Mouse (Mus musculus): ENCODE measurements around the gene Ccer2. TPM values are rescaled to one million over a fixed set of nuclear protein-coding genes. Genes with fewer than 3 reads are reported as not detected.

The Ccer2 gene
- polyA plus RNA-seq, 1 experiment = not detected

- Histone ChIP-seq H3K4me3 (ENCODE audit: insufficient read depth, poor library complexity, severe bottlenecking) (no peak overlapping the region), H3ac (ENCODE audit: control insufficient read depth, insufficient read length, low read depth) (no peak overlapping the region), H3K27me3 (ENCODE audit: control insufficient read depth, insufficient read depth, insufficient read length) (no peaks in the 10 kb centered on the region), H3K36me3 (ENCODE audit: control insufficient read depth, insufficient read depth) (no peaks in the 10 kb centered on the region), H3K79me3 (ENCODE audit: low read depth) (peaks cover 4% of the 10 kb centered on the region), H3K79me2 (ENCODE audit: control insufficient read depth, insufficient read depth) (peaks cover 32% of the 10 kb centered on the region)
- TF ChIP-seq USF1 (IDR thresholded peaks at IDR 0.05; ENCODE audit: low read depth) = no peak
- no peak for TF ChIP-seq MAX (IDR thresholded peaks at IDR 0.05)
- TF ChIP-seq CTCF (IDR thresholded peaks at IDR 0.05; ENCODE audit: control insufficient read depth, insufficient read depth, insufficient read length) = no peak
- no peak for TF ChIP-seq CEBPB (IDR thresholded peaks at IDR 0.05; ENCODE audit: low read depth)
- TF ChIP-seq MYOD1 (IDR thresholded peaks at IDR 0.05; ENCODE audit: control insufficient read depth, insufficient read length, low read depth) = no peak
- TF ChIP-seq MYOG (IDR thresholded peaks at IDR 0.05; ENCODE audit: control insufficient read depth, extremely low read depth, insufficient read length) = no peak
- no peak for TF ChIP-seq FOSL1 (IDR thresholded peaks at IDR 0.05; ENCODE audit: insufficient read depth, low read length, poor library complexity, severe bottlenecking)
These were observed 13.5 kb downstream of the Ccer2 start for GRCm38 (mm10) chr7:28769414-28769958.

GRCm38 (mm10) chr7:28770309-28770708 lies 14.3 kb downstream of the Ccer2 start:
- Histone ChIP-seq H3K36me3 (ENCODE audit: control insufficient read depth, insufficient read depth) (no peaks in the 10 kb centered on the region), H3K79me3 (ENCODE audit: low read depth) (peaks cover 4% of the 10 kb centered on the region)

GRCm38 (mm10) chr7:28771867-28772266 lies 15.9 kb downstream of the Ccer2 start:
- no peak for TF ChIP-seq MAX (IDR thresholded peaks at IDR 0.05)
- TF ChIP-seq CEBPB (IDR thresholded peaks at IDR 0.05; ENCODE audit: low read depth) = no peak
- no peak for TF ChIP-seq MYOD1 (IDR thresholded peaks at IDR 0.05; ENCODE audit: control insufficient read depth, insufficient read length, low read depth)
- no peak for TF ChIP-seq FOSL1 (IDR thresholded peaks at IDR 0.05; ENCODE audit: insufficient read depth, low read length, poor library complexity, severe bottlenecking)
- no peak for TF ChIP-seq USF1 (IDR thresholded peaks at IDR 0.05; ENCODE audit: low read depth)
- Histone ChIP-seq H3K27me3 (ENCODE audit: control insufficient read depth, insufficient read depth, insufficient read length) (no peaks in the 10 kb centered on the region), H3K79me3 (ENCODE audit: low read depth) (no peaks in the 10 kb centered on the region), H3K79me2 (ENCODE audit: control insufficient read depth, insufficient read depth) (peaks cover 14% of the 10 kb centered on the region), H3ac (ENCODE audit: control insufficient read depth, insufficient read length, low read depth) (no peak overlapping the region), H3K36me3 (ENCODE audit: control insufficient read depth, insufficient read depth) (no peaks in the 10 kb centered on the region), H3K4me3 (ENCODE audit: insufficient read depth, poor library complexity, severe bottlenecking) (no peak overlapping the region)

More at GRCm38 (mm10) chr7:28770309-28770708, 14.3 kb downstream of the Ccer2 start:
- Histone ChIP-seq H3K27me3 (ENCODE audit: control insufficient read depth, insufficient read depth, insufficient read length) (no peaks in the 10 kb centered on the region), H3K79me2 (ENCODE audit: control insufficient read depth, insufficient read depth) (peaks cover 24% of the 10 kb centered on the region), H3ac (ENCODE audit: control insufficient read depth, insufficient read length, low read depth) (no peak overlapping the region), H3K4me3 (ENCODE audit: insufficient read depth, poor library complexity, severe bottlenecking) (no peak overlapping the region)
- TF ChIP-seq FOSL1 (IDR thresholded peaks at IDR 0.05; ENCODE audit: insufficient read depth, low read length, poor library complexity, severe bottlenecking) (no peak), MYOG (IDR thresholded peaks at IDR 0.05; ENCODE audit: control insufficient read depth, extremely low read depth, insufficient read length) (no peak), USF1 (IDR thresholded peaks at IDR 0.05; ENCODE audit: low read depth) (no peak)

GRCm38 (mm10) chr7:28773163-28773562 lies 17.2 kb downstream of the Ccer2 start:
- H3K36me3 ChIP-seq (ENCODE audit: control insufficient read depth, insufficient read depth) = no peaks in the 10 kb centered on the region
- H3K27me3 ChIP-seq (ENCODE audit: control insufficient read depth, insufficient read depth, insufficient read length) = no peaks in the 10 kb centered on the region
- peaks cover 1% of the 10 kb centered on the region for H3K79me2 ChIP-seq (ENCODE audit: control insufficient read depth, insufficient read depth)
- H3K79me3 ChIP-seq (ENCODE audit: low read depth) = no peaks in the 10 kb centered on the region
- TF ChIP-seq MAX (IDR thresholded peaks at IDR 0.05) (no peak), USF1 (IDR thresholded peaks at IDR 0.05; ENCODE audit: low read depth) (no peak), MYOG (IDR thresholded peaks at IDR 0.05; ENCODE audit: control insufficient read depth, extremely low read depth, insufficient read length) (no peak), MYOD1 (IDR thresholded peaks at IDR 0.05; ENCODE audit: control insufficient read depth, insufficient read length, low read depth) (no peak), FOSL1 (IDR thresholded peaks at IDR 0.05; ENCODE audit: insufficient read depth, low read length, poor library complexity, severe bottlenecking) (no peak)
- no peak overlapping the region for H3K4me3 ChIP-seq (ENCODE audit: insufficient read depth, poor library complexity, severe bottlenecking)
- no peak overlapping the region for H3ac ChIP-seq (ENCODE audit: control insufficient read depth, insufficient read length, low read depth)

- Histone ChIP-seq H3K4me3 (ENCODE audit: insufficient read depth, poor library complexity, severe bottlenecking) (no peak overlapping the region), H3K79me3 (ENCODE audit: low read depth) (no peaks in the 10 kb centered on the region), H3K36me3 (ENCODE audit: control insufficient read depth, insufficient read depth) (no peaks in the 10 kb centered on the region), H3K27me3 (ENCODE audit: control insufficient read depth, insufficient read depth, insufficient read length) (no peaks in the 10 kb centered on the region), H3K79me2 (ENCODE audit: control insufficient read depth, insufficient read depth) (no peaks in the 10 kb centered on the region), H3ac (ENCODE audit: control insufficient read depth, insufficient read length, low read depth) (no peak overlapping the region)
- TF ChIP-seq MAX (IDR thresholded peaks at IDR 0.05) = no peak
- no peak for TF ChIP-seq USF1 (IDR thresholded peaks at IDR 0.05; ENCODE audit: low read depth)
- TF ChIP-seq MYOG (IDR thresholded peaks at IDR 0.05; ENCODE audit: control insufficient read depth, extremely low read depth, insufficient read length) = no peak
- no peak for TF ChIP-seq MYOD1 (IDR thresholded peaks at IDR 0.05; ENCODE audit: control insufficient read depth, insufficient read length, low read depth)
- TF ChIP-seq CTCF (IDR thresholded peaks at IDR 0.05; ENCODE audit: control insufficient read depth, insufficient read depth, insufficient read length) = no peak
- no peak for TF ChIP-seq FOSL1 (IDR thresholded peaks at IDR 0.05; ENCODE audit: insufficient read depth, low read length, poor library complexity, severe bottlenecking)
- no peak for TF ChIP-seq CEBPB (IDR thresholded peaks at IDR 0.05; ENCODE audit: low read depth)
These were observed 18.2 kb downstream of the Ccer2 start for GRCm38 (mm10) chr7:28774164-28774563.

- Histone ChIP-seq H3K36me3 (ENCODE audit: control insufficient read depth, insufficient read depth) (no peaks in the 10 kb centered on the region), H3ac (ENCODE audit: control insufficient read depth, insufficient read length, low read depth) (no peak overlapping the region)
These were observed 19.2 kb downstream of the Ccer2 start for GRCm38 (mm10) chr7:28775129-28775528.

More at GRCm38 (mm10) chr7:28775129-28775528, 19.2 kb downstream of the Ccer2 start:
- no peak overlapping the region for H3K4me3 ChIP-seq (ENCODE audit: insufficient read depth, poor library complexity, severe bottlenecking)
- TF ChIP-seq MAX (IDR thresholded peaks at IDR 0.05) = no peak
- no peak for TF ChIP-seq CTCF (IDR thresholded peaks at IDR 0.05; ENCODE audit: control insufficient read depth, insufficient read depth, insufficient read length)
- TF ChIP-seq MYOD1 (IDR thresholded peaks at IDR 0.05; ENCODE audit: control insufficient read depth, insufficient read length, low read depth) = no peak
- no peak for TF ChIP-seq CEBPB (IDR thresholded peaks at IDR 0.05; ENCODE audit: low read depth)
- no peak for TF ChIP-seq FOSL1 (IDR thresholded peaks at IDR 0.05; ENCODE audit: insufficient read depth, low read length, poor library complexity, severe bottlenecking)
- TF ChIP-seq USF1 (IDR thresholded peaks at IDR 0.05; ENCODE audit: low read depth) = no peak
- no peak for TF ChIP-seq MYOG (IDR thresholded peaks at IDR 0.05; ENCODE audit: control insufficient read depth, extremely low read depth, insufficient read length)
- no peaks in the 10 kb centered on the region for H3K79me3 ChIP-seq (ENCODE audit: low read depth)
- no peaks in the 10 kb centered on the region for H3K27me3 ChIP-seq (ENCODE audit: control insufficient read depth, insufficient read depth, insufficient read length)
- no peaks in the 10 kb centered on the region for H3K79me2 ChIP-seq (ENCODE audit: control insufficient read depth, insufficient read depth)
